Mouse (Mus musculus): ENCODE measurements around the gene Enthd1. TPM values are rescaled to one million over a fixed set of nuclear protein-coding genes. Genes with fewer than 3 reads are reported as not detected.

Enthd1 gene
- polyA plus RNA-seq, 1 experiment: not detected

DNA sequence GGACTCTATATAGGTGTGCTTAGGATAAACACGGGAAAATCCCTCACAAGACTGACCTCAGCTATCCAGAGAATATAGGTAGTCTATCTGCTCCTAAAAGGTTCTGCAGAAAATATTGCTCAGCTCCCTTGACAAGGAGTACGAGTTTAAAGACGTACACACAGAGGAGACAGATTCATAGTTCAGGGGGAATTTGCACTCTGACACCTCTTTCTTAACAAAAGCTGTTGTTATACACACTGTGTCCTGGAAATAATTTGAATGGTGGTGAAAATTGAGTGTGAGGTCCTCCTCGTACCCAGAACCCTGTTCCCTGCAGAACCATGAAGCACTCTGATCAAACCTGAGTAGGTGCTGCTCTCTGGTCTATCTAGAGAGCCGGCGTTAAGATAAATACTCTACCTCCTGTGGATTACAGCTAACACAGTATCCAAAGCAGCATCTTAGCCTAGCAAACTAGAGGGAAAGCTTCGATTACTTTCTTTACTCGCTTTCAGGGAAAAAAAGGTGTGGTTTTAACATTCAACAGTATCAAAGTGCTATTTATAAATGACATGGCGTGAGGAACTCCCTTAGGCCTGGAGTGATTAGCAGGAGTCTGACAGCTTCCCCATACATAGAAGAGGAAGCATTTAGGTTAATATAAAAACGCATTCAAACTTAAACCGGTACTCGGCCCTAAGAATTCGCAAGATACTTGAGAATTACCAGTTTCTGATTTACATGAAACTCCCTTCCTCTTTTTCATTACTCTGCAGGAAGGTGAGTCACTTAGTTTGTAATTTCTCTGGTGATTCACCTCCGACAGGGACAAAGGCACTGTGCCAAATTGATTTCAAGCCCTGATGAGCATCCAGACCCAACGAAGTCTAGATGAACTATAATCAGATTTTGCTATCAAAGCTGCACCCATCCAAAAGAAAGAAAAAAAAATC, 4.0 kb downstream of the Enthd1 start:
- TF ChIP-seq GATA1 (IDR thresholded peaks at IDR 0.05; ENCODE audit: low read length): no peak

DNA sequence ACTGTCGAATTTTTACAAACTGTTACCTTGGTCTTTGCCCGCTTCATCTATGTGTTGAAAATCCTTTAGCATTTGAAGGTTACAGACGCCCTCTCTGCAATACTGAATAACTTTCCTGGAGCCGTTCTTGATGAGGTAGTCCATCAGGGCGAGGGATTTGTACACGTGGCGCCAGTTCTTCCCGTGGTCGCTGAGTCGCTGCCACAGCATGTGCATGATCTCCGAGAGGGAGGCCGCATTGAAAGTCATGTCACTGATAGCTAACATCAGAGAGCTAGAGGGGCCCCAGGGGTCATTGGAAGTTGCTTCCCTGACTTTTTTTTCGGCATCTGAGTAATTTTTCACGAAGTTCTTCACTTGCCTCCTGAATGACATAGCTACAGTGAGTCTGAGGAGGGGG, 5.0 kb downstream of the Enthd1 start:
- TF ChIP-seq GATA1 (IDR thresholded peaks at IDR 0.05; ENCODE audit: low read length): no peak

DNA sequence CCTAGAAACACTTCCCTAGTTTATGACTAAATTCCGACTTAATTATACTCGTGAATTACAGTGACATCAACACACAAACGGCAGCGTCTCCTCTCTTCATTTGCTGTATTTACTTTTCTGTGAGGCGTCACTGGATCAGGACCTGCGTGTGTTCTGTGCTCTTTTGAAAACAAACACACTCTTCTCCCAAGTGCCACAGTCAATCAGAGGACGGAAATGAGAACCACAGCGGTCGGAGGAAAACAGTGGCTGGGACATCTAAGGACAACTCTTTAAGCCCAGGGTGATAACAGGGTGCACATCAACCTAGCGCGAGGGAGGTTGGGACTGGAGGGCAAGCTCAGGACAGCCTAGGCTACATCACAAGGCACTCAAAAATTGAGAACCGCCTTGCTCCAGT, 5.4 kb downstream of the Enthd1 start:
- no peak for TF ChIP-seq GATA1 (IDR thresholded peaks at IDR 0.05; ENCODE audit: low read length)

DNA sequence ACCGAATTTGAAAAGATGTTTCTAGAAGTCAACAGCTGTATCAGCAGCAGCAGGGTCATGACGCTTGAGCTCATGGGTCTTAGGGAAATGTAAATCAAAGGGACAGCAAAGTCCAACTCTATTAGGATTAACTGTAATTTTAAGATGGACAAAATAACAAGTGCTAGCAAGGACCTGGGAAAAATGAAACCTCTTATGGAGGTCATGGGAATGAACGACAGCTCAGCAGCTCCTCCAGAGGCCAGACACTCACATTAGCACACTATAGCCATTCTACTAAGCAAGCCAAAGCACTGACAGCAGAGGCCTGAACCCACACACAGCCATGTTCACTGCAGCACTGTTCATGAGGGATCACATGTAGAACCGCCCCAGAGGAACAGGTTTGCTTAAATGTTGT, 7.2 kb downstream of the Enthd1 start:
- no peak for TF ChIP-seq GATA1 (IDR thresholded peaks at IDR 0.05; ENCODE audit: low read length)

DNA sequence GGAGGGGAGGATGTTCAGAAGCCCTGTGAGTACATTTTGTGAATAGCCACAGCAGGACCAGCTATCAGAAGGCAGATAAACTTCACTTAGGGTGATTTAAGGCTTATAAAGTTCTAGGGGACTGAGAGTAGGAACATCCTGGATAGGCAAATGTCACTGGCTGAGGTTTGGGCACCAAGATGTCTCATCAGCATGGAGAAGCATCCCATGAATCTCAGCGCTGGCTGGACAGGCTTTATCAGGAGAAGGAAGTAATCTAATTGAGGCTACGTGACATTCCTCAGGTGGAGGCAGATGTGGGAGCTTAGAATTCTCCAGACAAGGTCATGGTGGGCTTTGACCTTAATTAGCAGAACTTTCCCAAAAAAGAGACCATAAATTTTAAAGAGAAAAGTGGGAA, 8.9 kb downstream of the Enthd1 start:
- no peak for TF ChIP-seq GATA1 (IDR thresholded peaks at IDR 0.05; ENCODE audit: low read length)

DNA sequence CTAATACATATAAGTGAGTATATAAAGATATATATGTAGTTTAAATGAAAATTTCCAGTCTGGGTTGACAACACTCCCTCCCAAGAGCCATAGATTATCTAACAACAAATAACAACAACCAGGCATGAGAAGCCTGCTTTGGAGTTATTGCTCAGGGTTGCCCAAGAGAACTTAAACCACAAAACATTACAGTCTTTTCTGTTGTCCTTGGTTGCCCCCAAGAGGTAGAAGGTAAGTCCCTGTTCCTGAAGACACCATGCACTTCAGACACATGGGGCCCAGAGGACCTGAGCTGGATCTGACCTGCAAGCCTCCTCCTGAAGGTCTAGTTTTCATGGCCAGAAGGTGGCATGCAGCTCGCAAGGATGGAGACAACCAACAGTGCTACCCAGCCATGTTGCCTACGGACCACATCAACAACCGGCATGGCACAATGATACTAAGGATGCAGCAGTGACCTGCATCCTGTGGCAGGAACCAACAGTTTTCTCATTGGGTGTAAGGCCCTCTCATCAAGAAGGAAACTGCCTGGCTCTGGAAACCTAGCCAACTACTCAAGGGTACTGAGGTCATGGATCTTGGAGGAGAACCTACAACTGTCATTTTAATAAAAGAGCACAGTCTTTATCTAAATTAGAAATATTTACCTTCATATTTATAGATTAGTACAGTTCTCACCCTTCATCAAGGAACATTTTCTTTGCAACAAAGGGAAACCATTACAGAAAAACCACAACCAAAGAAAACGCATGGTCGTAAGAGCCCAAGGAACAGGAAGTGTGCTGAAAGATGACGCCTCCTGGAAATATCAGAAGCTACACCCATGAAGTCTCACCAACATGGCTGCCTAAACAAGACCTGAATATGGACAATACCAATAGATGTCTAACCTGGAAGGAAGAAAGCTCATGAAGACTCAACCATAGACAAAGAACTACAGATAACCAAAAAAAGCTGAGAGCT, 9.8 kb downstream of the Enthd1 start:
- TF ChIP-seq GATA1 (IDR thresholded peaks at IDR 0.05; ENCODE audit: low read length): no peak

DNA sequence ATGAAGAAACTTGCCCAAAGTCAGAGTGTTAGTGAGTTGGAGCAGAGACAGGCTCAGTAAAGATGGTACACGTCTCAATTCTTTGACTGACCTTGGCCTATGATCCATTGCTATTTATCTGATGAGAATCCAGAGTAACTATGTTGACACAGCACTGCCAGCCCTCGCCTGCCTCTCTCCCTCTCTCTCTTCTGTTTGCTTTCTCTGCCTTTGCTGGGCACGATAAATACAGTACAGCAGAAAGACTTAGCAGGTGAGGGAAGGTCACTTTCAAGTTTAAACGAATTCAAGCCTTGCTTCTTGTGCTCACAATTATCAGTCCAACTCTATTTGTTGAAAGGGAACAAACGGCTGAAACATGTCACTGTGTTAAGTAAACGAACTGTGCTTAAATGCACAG, 19.5 kb downstream of the Enthd1 start:
- TF ChIP-seq GATA1 (IDR thresholded peaks at IDR 0.05; ENCODE audit: low read length): no peak

DNA sequence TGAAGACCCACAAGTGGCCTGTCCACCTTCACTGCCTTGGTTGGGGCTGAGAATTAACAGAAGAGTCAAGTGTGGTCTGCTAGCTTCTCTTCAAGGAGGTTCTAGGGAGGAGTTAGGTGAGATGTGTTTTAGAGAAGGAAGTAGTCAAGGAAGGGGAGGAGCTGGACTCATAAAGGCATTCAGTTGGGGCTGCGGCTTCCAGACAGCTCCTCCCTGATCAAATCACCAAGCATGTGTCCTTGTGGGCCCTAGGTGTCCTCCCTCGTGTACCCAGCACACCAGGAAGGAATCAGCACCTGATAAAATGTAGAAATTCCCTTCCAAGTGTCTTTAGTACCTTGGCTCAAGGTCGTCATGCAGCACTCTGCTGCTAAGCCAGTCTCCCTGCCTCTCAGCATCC, 20.8 kb downstream of the Enthd1 start:
- no peak for TF ChIP-seq GATA1 (IDR thresholded peaks at IDR 0.05; ENCODE audit: low read length)

DNA sequence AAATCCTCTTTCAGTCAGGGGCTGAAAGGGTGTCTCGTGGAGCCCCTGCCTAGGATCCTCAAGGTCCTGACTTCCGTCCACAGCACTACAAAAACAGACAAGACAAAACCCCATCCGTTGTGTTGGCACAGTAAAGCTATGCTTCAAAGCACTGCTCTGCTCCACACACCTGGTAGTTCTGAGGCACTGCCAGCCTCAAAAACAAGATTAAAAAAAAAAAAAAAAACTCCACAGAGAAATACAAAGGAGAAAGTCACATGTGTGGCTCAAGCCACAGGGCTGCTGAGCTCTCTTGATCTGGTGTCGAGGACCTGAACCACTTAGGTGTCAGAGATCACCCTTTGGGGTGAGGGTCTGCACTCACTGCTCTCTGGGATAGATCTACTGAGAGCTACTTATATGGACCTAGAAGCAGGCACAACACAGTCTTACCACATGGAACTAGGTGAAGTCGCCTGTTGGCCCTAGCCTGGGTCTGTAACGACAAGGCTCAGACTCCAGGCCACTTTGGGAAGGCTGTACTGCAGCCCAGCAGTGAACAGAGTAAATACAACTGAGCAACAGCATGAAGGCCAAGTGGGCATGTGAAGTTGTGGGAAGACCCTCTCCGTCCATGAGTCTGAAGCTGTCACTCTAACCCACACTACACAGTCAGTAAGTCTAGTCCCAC, 26.1 kb downstream of the Enthd1 start:
- no peak for TF ChIP-seq GATA1 (IDR thresholded peaks at IDR 0.05; ENCODE audit: low read length)

DNA sequence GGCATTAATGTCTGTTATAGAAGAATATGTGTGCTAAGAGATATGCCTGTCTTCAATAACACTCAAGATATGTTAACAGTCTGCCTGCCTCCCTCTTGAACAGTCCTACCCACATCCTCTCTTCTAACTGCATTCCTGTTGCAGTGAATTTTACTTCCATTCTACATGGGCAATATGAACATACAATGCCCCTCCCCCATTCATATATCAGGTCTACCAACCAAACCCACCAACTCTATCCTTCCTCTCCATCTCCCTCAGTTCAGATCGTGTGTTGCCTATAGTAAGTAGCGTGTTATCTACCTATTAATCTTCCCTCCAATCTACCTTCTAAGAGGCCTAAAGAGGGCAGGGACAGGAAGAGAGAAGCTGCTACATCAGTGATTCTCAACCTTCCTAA, 26.9 kb downstream of the Enthd1 start:
- TF ChIP-seq GATA1 (IDR thresholded peaks at IDR 0.05; ENCODE audit: low read length): no peak

DNA sequence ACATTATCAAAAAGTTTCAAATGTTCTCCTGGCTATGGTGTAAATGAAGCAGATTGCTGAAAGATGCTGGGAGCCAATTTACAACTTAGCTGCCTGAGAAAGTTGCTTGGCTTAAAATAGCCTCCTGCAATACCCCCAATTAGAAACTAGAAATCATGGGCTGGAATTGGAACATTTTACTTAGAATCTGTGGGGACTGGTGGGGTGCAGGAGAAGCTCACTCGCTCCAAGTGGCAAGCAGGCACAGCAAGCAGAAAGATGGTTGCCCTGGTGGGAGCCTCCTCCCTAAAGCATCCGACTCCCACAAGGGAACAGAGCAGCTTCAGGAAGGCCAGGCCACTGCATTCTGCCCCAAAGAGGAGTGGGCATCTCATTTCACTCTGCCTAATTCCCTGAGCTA, 28.9 kb downstream of the Enthd1 start:
- no peak for TF ChIP-seq GATA1 (IDR thresholded peaks at IDR 0.05; ENCODE audit: low read length)

DNA sequence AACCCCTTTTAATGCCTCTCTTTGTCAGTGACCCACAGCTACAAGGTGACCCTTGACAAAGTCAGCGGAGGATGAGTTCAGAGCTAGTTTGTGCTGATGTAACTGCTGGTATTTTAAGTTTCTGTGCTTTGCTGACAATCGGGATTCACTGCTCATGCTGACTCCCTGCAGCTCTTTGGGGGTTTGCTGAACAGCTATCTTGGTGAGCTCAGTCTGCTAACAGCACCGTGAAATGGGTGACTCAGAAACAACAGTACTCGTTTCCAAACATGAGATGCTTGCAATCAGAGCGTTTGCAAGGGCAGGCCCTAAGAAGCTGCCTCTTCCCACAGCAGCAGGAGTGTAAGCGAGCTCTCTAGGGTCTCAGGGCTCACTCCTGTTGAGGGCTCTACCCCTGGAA, 31.7 kb downstream of the Enthd1 start:
- TF ChIP-seq GATA1 (IDR thresholded peaks at IDR 0.05; ENCODE audit: low read length): no peak

DNA sequence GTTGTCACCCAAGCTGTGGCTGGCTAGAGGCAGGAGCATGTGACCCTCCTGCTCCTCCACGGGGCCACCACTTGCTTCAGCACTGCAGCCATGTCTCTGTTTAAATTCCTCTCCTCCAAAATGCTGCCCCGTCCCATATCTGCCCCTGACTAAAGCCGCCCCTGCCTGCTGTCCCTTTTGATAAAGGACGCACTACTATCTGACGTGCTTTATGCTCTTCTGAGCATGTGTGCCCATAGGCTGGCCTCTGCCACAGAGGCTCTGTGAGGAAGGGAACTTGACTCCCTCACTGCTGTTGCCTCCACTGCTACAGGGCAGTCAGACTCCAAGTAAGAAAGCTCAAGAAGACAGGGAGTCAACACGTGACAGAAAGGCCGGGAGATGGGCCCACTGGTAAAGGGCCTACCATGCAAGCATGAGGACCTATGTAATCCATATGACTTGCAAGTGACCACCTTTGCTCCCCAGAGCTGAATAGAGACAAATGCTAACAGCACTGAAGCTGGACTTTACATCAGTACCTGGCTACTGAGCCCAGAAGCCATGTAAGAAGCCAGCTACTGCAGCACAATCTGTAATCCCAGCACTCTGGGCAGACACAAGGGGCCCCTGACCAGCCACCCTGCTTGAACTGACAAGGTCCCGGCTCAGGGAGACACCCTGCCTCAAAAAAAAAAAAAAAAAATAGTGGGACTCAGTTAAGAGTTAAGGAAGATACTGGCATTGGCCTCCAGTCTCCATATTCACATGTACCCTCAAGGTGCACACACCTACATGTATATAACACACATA, 32.5 kb downstream of the Enthd1 start:
- TF ChIP-seq GATA1 (IDR thresholded peaks at IDR 0.05; ENCODE audit: low read length): no peak

DNA sequence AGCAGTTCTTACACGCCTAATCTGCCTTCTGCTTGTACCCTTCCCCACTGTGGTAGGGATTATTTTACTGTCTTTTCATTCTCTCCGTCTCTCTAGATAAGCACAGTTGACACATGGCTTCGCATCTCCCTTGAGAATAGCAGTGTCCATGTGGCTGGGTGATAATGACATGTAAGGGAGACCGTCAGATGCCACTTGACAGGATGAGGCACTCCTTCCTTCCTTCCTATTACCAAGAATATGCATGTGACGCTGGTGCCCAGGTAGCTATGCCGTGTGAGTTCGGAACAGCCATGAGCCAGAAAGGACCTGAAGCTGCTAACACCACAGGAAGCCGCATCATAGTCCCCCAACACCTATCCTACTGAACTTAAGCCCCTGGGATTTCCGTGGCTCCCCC, 33.9 kb downstream of the Enthd1 start:
- no peak for TF ChIP-seq GATA1 (IDR thresholded peaks at IDR 0.05; ENCODE audit: low read length)
